Mouse (Mus musculus): ENCODE results near the gene Fbxo17. TPM values are rescaled to one million over a fixed set of nuclear protein-coding genes. Genes with fewer than 3 reads are reported as not detected.

The Fbxo17 gene
- total RNA-seq, 1 experiment, result 6.6 TPM

DNA sequence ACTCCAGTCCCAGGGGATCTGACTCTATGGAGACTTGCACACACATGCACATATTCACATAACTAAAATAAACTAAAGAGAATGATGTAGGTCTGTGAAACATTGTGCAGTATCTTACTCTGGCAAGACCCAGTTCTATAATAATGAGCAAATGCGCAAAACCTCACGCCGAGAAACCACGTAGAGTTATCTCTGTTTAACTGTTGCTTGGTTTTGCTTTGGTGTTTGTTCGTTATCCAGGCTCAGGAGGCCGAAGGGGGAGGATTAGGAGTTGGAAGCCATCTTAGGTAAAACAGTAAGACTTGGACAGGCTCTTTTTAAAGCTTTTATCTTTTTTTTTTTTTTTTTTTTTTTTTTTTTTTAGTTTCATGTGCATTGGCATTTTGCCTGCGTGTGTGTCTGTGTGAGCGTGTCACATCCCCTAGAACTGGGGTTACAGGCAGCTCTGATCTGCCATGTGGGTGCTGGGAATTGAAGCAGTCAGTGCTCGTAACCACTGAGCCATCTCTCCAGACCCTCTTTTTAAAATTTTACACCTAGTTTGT is 52.9 kb downstream of the Fbxo17 start:
- no peak overlapping the region for H3K4me3 ChIP-seq (ENCODE audit: insufficient read depth in 1 of 2, low read depth in 1 of 2, low read length in 2 of 2, poor library complexity in 1 of 2, severe bottlenecking in 1 of 2)
- DNase-seq (ENCODE audit: low read depth, low spot score), result no peak
- TF ChIP-seq ZNF384 (IDR thresholded peaks at IDR 0.05; ENCODE audit: low read depth, low read length) (0 out of 2 replicates have a peak, but pooled peaks have one; percentile 10), HCFC1 (IDR thresholded peaks at IDR 0.05; ENCODE audit: borderline replicate concordance, insufficient read depth, low read length) (no peak)
- peaks cover 3 to 7% of the 10 kb centered on the region in 2 experiments; a peak in 3 of 4 replicates for H3K4me1 ChIP-seq (ENCODE audit: control insufficient read depth in 2 of 2, insufficient read depth in 2 of 2, low read length in 2 of 2, poor library complexity in 1 of 2)
- H3K9ac ChIP-seq (ENCODE audit: insufficient read depth, low read depth, low read length, poor library complexity, severe bottlenecking), result no peak overlapping the region
- no peak overlapping the region for H3K27ac ChIP-seq (ENCODE audit: insufficient read depth, low read depth, low read length, poor library complexity, severe bottlenecking)
- in situ Hi-C loops (cut with MboI; ENCODE audit: low sequenced_read_pairs in 2 of 2, unreplicated experiment in 2 of 2), result no loop called here
- no peaks in the 10 kb centered on the region for H3K9me3 ChIP-seq (ENCODE audit: control insufficient read depth, insufficient read depth, low read depth, low read length)
- H3K36me3 ChIP-seq (ENCODE audit: control insufficient read depth, insufficient read depth, low read length, poor library complexity, severe bottlenecking), result no peaks in the 10 kb centered on the region

GRCm38 (mm10) chr7:28770309-28770708 is 53.7 kb downstream of the Fbxo17 start:
- H3K4me3 ChIP-seq (ENCODE audit: insufficient read depth in 1 of 2, low read depth in 1 of 2, low read length in 2 of 2, poor library complexity in 1 of 2, severe bottlenecking in 1 of 2), result no peak overlapping the region
- no peak for DNase-seq (ENCODE audit: low read depth, low spot score)
- in situ Hi-C loops (cut with MboI; ENCODE audit: low sequenced_read_pairs in 2 of 2, unreplicated experiment in 2 of 2), result no loop called here

DNA sequence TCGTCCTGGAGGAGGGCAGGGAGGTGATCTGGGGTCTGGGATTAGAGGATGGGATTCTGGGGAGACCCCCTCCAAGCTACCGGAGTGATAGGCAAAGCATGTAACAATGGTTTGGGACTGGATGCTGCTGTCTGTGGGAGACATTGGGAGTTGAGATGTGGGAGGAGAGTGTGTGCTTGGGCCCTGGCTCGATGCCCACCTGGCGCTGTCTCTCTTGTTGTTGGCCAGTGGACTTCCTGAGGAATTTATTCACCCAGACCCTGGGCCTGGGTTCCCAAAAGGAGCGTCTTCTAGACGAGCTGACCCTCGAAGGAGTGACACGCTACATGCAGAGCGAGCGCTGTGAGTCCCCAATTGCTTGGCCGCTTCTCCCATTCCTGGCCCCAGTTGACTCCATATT is 55.3 kb downstream of the Fbxo17 start:
- Histone ChIP-seq H3K36me3 (ENCODE audit: control insufficient read depth, insufficient read depth, low read length, poor library complexity, severe bottlenecking) (no peaks in the 10 kb centered on the region), H3K9ac (ENCODE audit: insufficient read depth, low read depth, low read length, poor library complexity, severe bottlenecking) (no peak overlapping the region), H3K9me3 (ENCODE audit: control insufficient read depth, insufficient read depth, low read depth, low read length) (no peaks in the 10 kb centered on the region), H3K27ac (ENCODE audit: insufficient read depth, low read depth, low read length, poor library complexity, severe bottlenecking) (no peak overlapping the region), H3K4me1 (ENCODE audit: control insufficient read depth in 2 of 2, insufficient read depth in 2 of 2, low read length in 2 of 2, poor library complexity in 1 of 2) (peaks cover 3 to 5% of the 10 kb centered on the region in 2 experiments; a peak in 3 of 4 replicates), H3K4me3 (ENCODE audit: insufficient read depth in 1 of 2, low read depth in 1 of 2, low read length in 2 of 2, poor library complexity in 1 of 2, severe bottlenecking in 1 of 2) (no peak overlapping the region)
- in situ Hi-C loops (cut with MboI; ENCODE audit: low sequenced_read_pairs in 2 of 2, unreplicated experiment in 2 of 2), result no loop called here
- TF ChIP-seq ZC3H11A (IDR thresholded peaks at IDR 0.05; ENCODE audit: borderline replicate concordance, low read depth, low read length), result no peak
- TF ChIP-seq CHD2 (IDR thresholded peaks at IDR 0.05; ENCODE audit: low read depth, low read length), result no peak
- TF ChIP-seq HCFC1 (IDR thresholded peaks at IDR 0.05; ENCODE audit: borderline replicate concordance, insufficient read depth, low read length), result no peak
- no peak for TF ChIP-seq MAFK (IDR thresholded peaks at IDR 0.05; ENCODE audit: insufficient read depth, low read depth, low read length)
- no peak for TF ChIP-seq ZNF384 (IDR thresholded peaks at IDR 0.05; ENCODE audit: low read depth, low read length)
- DNase-seq (ENCODE audit: low read depth, low spot score), result no peak

More at GRCm38 (mm10) chr7:28770309-28770708, 53.7 kb downstream of the Fbxo17 start:
- Histone ChIP-seq H3K27ac (ENCODE audit: insufficient read depth, low read depth, low read length, poor library complexity, severe bottlenecking) (no peak overlapping the region), H3K36me3 (ENCODE audit: control insufficient read depth, insufficient read depth, low read length, poor library complexity, severe bottlenecking) (no peaks in the 10 kb centered on the region), H3K9ac (ENCODE audit: insufficient read depth, low read depth, low read length, poor library complexity, severe bottlenecking) (no peak overlapping the region), H3K4me1 (ENCODE audit: control insufficient read depth in 2 of 2, insufficient read depth in 2 of 2, low read length in 2 of 2, poor library complexity in 1 of 2) (peaks cover 3 to 5% of the 10 kb centered on the region in 2 experiments; a peak in 3 of 4 replicates), H3K9me3 (ENCODE audit: control insufficient read depth, insufficient read depth, low read depth, low read length) (no peaks in the 10 kb centered on the region)
- TF ChIP-seq MAFK (IDR thresholded peaks at IDR 0.05; ENCODE audit: insufficient read depth, low read depth, low read length), result no peak
- no peak for TF ChIP-seq HCFC1 (IDR thresholded peaks at IDR 0.05; ENCODE audit: borderline replicate concordance, insufficient read depth, low read length)
- no peak for TF ChIP-seq ZNF384 (IDR thresholded peaks at IDR 0.05; ENCODE audit: low read depth, low read length)
- no peak for TF ChIP-seq CHD2 (IDR thresholded peaks at IDR 0.05; ENCODE audit: low read depth, low read length)
- TF ChIP-seq ZC3H11A (IDR thresholded peaks at IDR 0.05; ENCODE audit: borderline replicate concordance, low read depth, low read length), result no peak

DNA sequence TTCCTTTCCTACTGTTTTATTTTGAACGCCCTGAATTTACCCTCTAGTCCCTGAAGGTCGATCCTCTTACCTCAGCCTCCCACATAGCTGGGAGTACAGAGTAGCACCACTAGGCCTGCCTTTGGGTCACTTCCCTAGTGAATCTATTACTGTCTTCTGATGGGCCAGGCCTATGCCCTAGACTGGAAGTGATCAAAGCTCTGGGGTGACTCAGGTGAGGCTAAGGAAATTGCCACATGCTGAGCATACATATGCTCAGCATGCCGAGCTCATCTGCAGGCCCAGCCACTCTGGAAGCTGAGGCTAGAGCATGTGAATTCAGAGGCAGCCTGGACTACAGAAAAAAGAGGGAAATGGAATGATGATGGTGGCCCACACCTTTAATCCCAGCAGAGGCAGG is 56.6 kb downstream of the Fbxo17 start:
- no peak overlapping the region for H3K27ac ChIP-seq (ENCODE audit: insufficient read depth, low read depth, low read length, poor library complexity, severe bottlenecking)
- in situ Hi-C loops (cut with MboI; ENCODE audit: low sequenced_read_pairs in 2 of 2, unreplicated experiment in 2 of 2), result no loop called here
- TF ChIP-seq CHD2 (IDR thresholded peaks at IDR 0.05; ENCODE audit: low read depth, low read length), result no peak
- DNase-seq (ENCODE audit: low read depth, low spot score), result no peak
- peaks cover 3 to 5% of the 10 kb centered on the region in 2 experiments; a peak in 3 of 4 replicates for H3K4me1 ChIP-seq (ENCODE audit: control insufficient read depth in 2 of 2, insufficient read depth in 2 of 2, low read length in 2 of 2, poor library complexity in 1 of 2)
- H3K4me3 ChIP-seq (ENCODE audit: insufficient read depth in 1 of 2, low read depth in 1 of 2, low read length in 2 of 2, poor library complexity in 1 of 2, severe bottlenecking in 1 of 2), result no peak overlapping the region
- no peaks in the 10 kb centered on the region for H3K9me3 ChIP-seq (ENCODE audit: control insufficient read depth, insufficient read depth, low read depth, low read length)
- no peaks in the 10 kb centered on the region for H3K36me3 ChIP-seq (ENCODE audit: control insufficient read depth, insufficient read depth, low read length, poor library complexity, severe bottlenecking)
- no peak overlapping the region for H3K9ac ChIP-seq (ENCODE audit: insufficient read depth, low read depth, low read length, poor library complexity, severe bottlenecking)

GRCm38 (mm10) chr7:28774164-28774563 is 57.6 kb downstream of the Fbxo17 start:
- Histone ChIP-seq H3K36me3 (ENCODE audit: control insufficient read depth, insufficient read depth, low read length, poor library complexity, severe bottlenecking) (no peaks in the 10 kb centered on the region), H3K27ac (ENCODE audit: insufficient read depth, low read depth, low read length, poor library complexity, severe bottlenecking) (no peak overlapping the region), H3K9ac (ENCODE audit: insufficient read depth, low read depth, low read length, poor library complexity, severe bottlenecking) (no peak overlapping the region), H3K9me3 (ENCODE audit: control insufficient read depth, insufficient read depth, low read depth, low read length) (no peaks in the 10 kb centered on the region), H3K4me3 (ENCODE audit: insufficient read depth in 1 of 2, low read depth in 1 of 2, low read length in 2 of 2, poor library complexity in 1 of 2, severe bottlenecking in 1 of 2) (no peak overlapping the region), H3K4me1 (ENCODE audit: control insufficient read depth in 2 of 2, insufficient read depth in 2 of 2, low read length in 2 of 2, poor library complexity in 1 of 2) (peaks cover 3 to 5% of the 10 kb centered on the region in 2 experiments; a peak in 3 of 4 replicates)
- no peak for DNase-seq (ENCODE audit: low read depth, low spot score)
- in situ Hi-C loops (cut with MboI; ENCODE audit: low sequenced_read_pairs in 2 of 2, unreplicated experiment in 2 of 2), result no loop called here
- TF ChIP-seq ZC3H11A (IDR thresholded peaks at IDR 0.05; ENCODE audit: borderline replicate concordance, low read depth, low read length), result no peak
- TF ChIP-seq HCFC1 (IDR thresholded peaks at IDR 0.05; ENCODE audit: borderline replicate concordance, insufficient read depth, low read length), result no peak

Data from ES-E14 (cell line).